Mouse (Mus musculus): ENCODE data around the gene Lamb3. TPM values are rescaled to one million over a fixed set of nuclear protein-coding genes. Genes with fewer than 3 reads are reported as not detected.
"Not testable (repeated sequence)": the region's sequence is repeated elsewhere in the genome, so short reads cannot be mapped to it uniquely, and the experiment has no call there.

Gene Lamb3
- total RNA-seq, 2 experiments from 2014 or later: 2.1 to 3.2 TPM

- no peak for DNase-seq
Observed at GRCm38 (mm10) chr1:193250026-193250425, 42.5 kb downstream of the Lamb3 start.

- no peak for DNase-seq
Observed at GRCm38 (mm10) chr1:193251386-193251785, 43.9 kb downstream of the Lamb3 start.

- no peak for DNase-seq
Observed at GRCm38 (mm10) chr1:193252616-193253015, 45.1 kb downstream of the Lamb3 start.

GRCm38 (mm10) chr1:193253895-193254294 lies 46.4 kb downstream of the Lamb3 start:
- not testable (repeated sequence) for DNase-seq

- DNase-seq: no peak
Observed at GRCm38 (mm10) chr1:193255032-193255431, 47.5 kb downstream of the Lamb3 start.

- peak; percentile 88 for DNase-seq
Observed at GRCm38 (mm10) chr1:193255488-193256288, 48.2 kb downstream of the Lamb3 start.

- DNase-seq: no peak
Observed at GRCm38 (mm10) chr1:193256289-193256577, 48.7 kb downstream of the Lamb3 start.

- DNase-seq: peak; percentile 23
Observed at GRCm38 (mm10) chr1:193256621-193257098, 49.2 kb downstream of the Lamb3 start.

GRCm38 (mm10) chr1:193259559-193259958 lies 52.1 kb downstream of the Lamb3 start:
- no peak for DNase-seq

GRCm38 (mm10) chr1:193261897-193262548 lies 54.5 kb downstream of the Lamb3 start:
- peak; percentile 35 for DNase-seq

GRCm38 (mm10) chr1:193263026-193263907 lies 55.8 kb downstream of the Lamb3 start:
- no peak for DNase-seq

GRCm38 (mm10) chr1:193263955-193264598 lies 56.6 kb downstream of the Lamb3 start, which contains the start of gene Hsd11b1:
TSS of gene Hsd11b1 (minus strand) at chr1:193264075.
- no peak for DNase-seq

GRCm38 (mm10) chr1:193265734-193266133 lies 58.2 kb downstream of the Lamb3 start:
- DNase-seq: no peak

GRCm38 (mm10) chr1:193270965-193271763 lies 63.7 kb downstream of the Lamb3 start:
- DNase-seq: peak; percentile 43

GRCm38 (mm10) chr1:193272137-193272915 lies 64.8 kb downstream of the Lamb3 start:
- DNase-seq: no peak

GRCm38 (mm10) chr1:193272916-193273601 lies 65.6 kb downstream of the Lamb3 start, which contains the start of gene G0s2:
TSS of gene G0s2 (minus strand) at chr1:193273217.
- peak; percentile 92 for DNase-seq

GRCm38 (mm10) chr1:193274407-193275071 lies 67.0 kb downstream of the Lamb3 start:
- peak; percentile 52 for DNase-seq

GRCm38 (mm10) chr1:193278414-193279045 lies 71.0 kb downstream of the Lamb3 start:
- DNase-seq: peak; percentile 79
